Mouse (Mus musculus): ENCODE measurements at regions not wholly inside any gene's neighbourhood (a gene's known extent, or its start where the extent isn't known, plus 50 kb on each side); places are given as distances from the start of the nearest gene placed in this dataset.

DNA sequence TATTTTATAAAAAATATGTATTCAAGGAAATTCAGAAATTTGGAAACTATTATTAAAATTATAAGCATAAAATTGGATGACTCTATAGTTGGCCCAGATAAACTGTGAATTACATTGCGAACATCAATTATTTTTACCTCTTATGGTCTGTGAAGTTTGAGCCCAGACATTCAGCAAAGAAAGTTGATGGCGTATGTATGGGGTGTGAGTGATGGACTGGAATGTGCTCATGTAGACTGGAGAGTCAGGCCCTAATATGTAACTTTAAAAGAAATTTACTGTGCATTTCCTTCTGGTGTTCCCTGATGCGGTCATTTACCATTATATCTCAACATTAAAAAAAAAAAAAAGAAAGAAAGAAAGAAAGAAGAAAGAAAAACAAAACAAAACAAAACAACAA is 592.1 kb downstream of the Bckdhb start:
- Histone ChIP-seq H3K9me3 (ENCODE audit: control insufficient read depth, low read length) (no peaks in the 10 kb centered on the region), H3K4me2 (ENCODE audit: low read depth) (no peak overlapping the region), H3K27ac (no peak overlapping the region), H3K4me3 (ENCODE audit: insufficient read depth in 1 of 2, low read depth in 2 of 2, low read length in 2 of 2) (no peak overlapping the region), H3K4me1 (replicated peaks; ENCODE audit: control insufficient read depth in 2 of 2, insufficient read depth in 2 of 2, low read length in 1 of 2) (no peaks in the 10 kb centered on the region), H3K27me3 (ENCODE audit: control insufficient read depth, insufficient read depth, low read length) (no peaks in the 10 kb centered on the region), H3K36me3 (replicated peaks; ENCODE audit: control insufficient read depth, insufficient read depth, low read depth) (no peaks in the 10 kb centered on the region), H3K9ac (replicated peaks) (no peak overlapping the region)
- no peak for TF ChIP-seq EP300 (IDR thresholded peaks at IDR 0.05; ENCODE audit: low read depth)
- no peak for TF ChIP-seq CTCF (IDR thresholded peaks at IDR 0.05; ENCODE audit: low read depth)
- 69% methylated on average over 3 of the region's 3 CpGs for WGBS (ENCODE audit: insufficient replicate concordance)
- DNase-seq (ENCODE audit: low read depth in 3 of 3, low spot score in 3 of 3) (no peak), ATAC-seq (ENCODE audit: insufficient read depth) (no peak)

DNA sequence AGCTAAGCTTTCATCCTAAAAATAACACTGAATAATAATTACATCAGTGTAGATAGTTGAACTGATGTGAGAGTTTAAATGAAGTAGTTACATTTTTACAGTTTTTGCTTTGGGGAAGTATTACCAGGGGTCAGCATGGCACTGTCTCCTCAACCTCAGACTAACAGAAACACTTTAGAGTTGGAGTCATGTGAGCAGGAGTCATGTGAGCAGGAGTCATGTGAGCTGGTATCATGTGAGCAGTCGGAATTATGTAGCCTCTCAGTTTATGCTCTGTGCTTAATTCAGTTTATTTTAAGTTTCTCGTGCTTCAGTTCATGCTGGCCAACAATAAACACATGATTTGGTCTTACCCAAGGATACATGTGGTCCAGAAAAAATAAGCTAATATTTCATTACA is 620.5 kb downstream of the Bckdhb start:
- Histone ChIP-seq H3K9ac (replicated peaks) (no peak overlapping the region), H3K4me1 (replicated peaks; ENCODE audit: control insufficient read depth in 2 of 2, insufficient read depth in 2 of 2, low read length in 1 of 2) (no peaks in the 10 kb centered on the region), H3K27ac (no peak overlapping the region), H3K4me3 (ENCODE audit: insufficient read depth in 1 of 2, low read depth in 2 of 2, low read length in 2 of 2) (no peak overlapping the region), H3K9me3 (ENCODE audit: control insufficient read depth, low read length) (no peaks in the 10 kb centered on the region), H3K4me2 (ENCODE audit: low read depth) (no peak overlapping the region), H3K36me3 (replicated peaks; ENCODE audit: control insufficient read depth, insufficient read depth, low read depth) (no peaks in the 10 kb centered on the region), H3K27me3 (ENCODE audit: control insufficient read depth, insufficient read depth, low read length) (no peaks in the 10 kb centered on the region)
- 44% methylated on average over 2 of the region's 2 CpGs for WGBS (ENCODE audit: insufficient replicate concordance)
- no peak for DNase-seq (ENCODE audit: low read depth in 3 of 3, low spot score in 3 of 3)
- no peak for TF ChIP-seq EP300 (IDR thresholded peaks at IDR 0.05; ENCODE audit: low read depth)
- no peak for TF ChIP-seq CTCF (IDR thresholded peaks at IDR 0.05; ENCODE audit: low read depth)
- ATAC-seq (ENCODE audit: insufficient read depth): no peak

DNA sequence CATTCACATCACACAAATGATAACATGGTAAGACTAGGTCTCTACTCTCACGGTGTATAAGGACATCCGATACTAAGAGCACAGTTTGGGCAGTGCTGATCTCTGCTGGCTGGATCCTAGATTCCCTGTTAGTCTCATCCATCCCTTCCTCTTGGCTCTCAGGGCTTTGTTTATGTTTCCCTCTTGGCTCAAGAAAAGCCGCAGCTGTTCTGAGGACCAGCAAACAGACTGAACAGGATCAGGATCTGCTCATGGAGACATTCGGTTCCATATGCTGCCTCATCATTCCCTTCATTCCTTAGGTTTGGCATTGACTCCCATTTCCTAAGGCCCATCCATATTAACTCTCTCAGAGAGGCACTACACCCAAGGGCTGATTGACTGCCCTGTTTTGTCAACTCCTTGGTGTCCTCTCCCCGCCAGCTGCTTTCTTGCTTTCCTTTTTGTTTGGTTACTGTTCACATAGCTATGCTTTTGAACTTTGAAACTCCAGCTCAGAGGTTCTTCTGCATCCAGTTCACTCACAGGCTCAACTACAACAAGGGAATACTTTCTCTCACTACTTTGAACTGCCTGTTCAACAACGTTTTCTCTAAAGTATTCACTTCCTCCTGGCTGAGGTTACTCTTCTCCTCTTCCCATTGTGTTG is 623.2 kb downstream of the Bckdhb start:
- TF ChIP-seq EP300 (IDR thresholded peaks at IDR 0.05; ENCODE audit: low read depth): no peak
- no peak overlapping the region for H3K4me3 ChIP-seq (ENCODE audit: insufficient read depth in 1 of 2, low read depth in 2 of 2, low read length in 2 of 2)
- H3K27me3 ChIP-seq (ENCODE audit: control insufficient read depth, insufficient read depth, low read length): no peaks in the 10 kb centered on the region
- 54% methylated on average over 6 of the region's 6 CpGs for WGBS (ENCODE audit: insufficient replicate concordance)
- no peak for DNase-seq (ENCODE audit: low read depth in 3 of 3, low spot score in 3 of 3)
- no peak for ATAC-seq (ENCODE audit: insufficient read depth)
- H3K9ac ChIP-seq (replicated peaks): no peak overlapping the region
- H3K36me3 ChIP-seq (replicated peaks; ENCODE audit: control insufficient read depth, insufficient read depth, low read depth): no peaks in the 10 kb centered on the region
- no peaks in the 10 kb centered on the region for H3K9me3 ChIP-seq (ENCODE audit: control insufficient read depth, low read length)
- no peaks in the 10 kb centered on the region for H3K4me1 ChIP-seq (replicated peaks; ENCODE audit: control insufficient read depth in 2 of 2, insufficient read depth in 2 of 2, low read length in 1 of 2)
- H3K27ac ChIP-seq: no peak overlapping the region
- H3K4me2 ChIP-seq (ENCODE audit: low read depth): no peak overlapping the region

DNA sequence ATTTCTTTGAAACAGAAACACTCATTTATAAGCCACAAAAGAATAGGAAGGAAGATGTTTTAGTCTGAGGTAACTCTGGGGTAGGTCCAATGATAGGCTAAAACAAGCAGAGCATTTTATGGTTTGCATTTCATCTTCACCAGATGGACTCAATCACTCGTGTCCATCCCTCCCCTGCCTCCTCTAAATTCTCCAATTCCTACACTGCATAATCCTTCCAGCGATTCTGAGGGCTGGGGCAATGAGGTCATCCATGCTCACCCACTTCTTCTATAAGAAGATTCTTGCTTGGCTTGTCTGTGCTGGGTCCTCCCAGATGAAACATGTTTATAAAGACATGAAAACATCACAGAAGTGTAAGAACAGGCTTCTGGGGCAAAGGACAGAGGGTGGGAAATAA is 630.3 kb downstream of the Bckdhb start:
- 40% methylated on average over 2 of the region's 2 CpGs for WGBS (ENCODE audit: insufficient replicate concordance)
- no peak for DNase-seq (ENCODE audit: low read depth in 3 of 3, low spot score in 3 of 3)
- ATAC-seq (ENCODE audit: insufficient read depth): no peak
- Histone ChIP-seq H3K4me2 (ENCODE audit: low read depth) (no peak overlapping the region), H3K9me3 (ENCODE audit: control insufficient read depth, low read length) (no peaks in the 10 kb centered on the region), H3K9ac (replicated peaks) (no peak overlapping the region), H3K27me3 (ENCODE audit: control insufficient read depth, insufficient read depth, low read length) (no peaks in the 10 kb centered on the region), H3K4me3 (ENCODE audit: insufficient read depth in 1 of 2, low read depth in 2 of 2, low read length in 2 of 2) (no peak overlapping the region), H3K36me3 (replicated peaks; ENCODE audit: control insufficient read depth, insufficient read depth, low read depth) (no peaks in the 10 kb centered on the region), H3K27ac (no peak overlapping the region), H3K4me1 (replicated peaks; ENCODE audit: control insufficient read depth in 2 of 2, insufficient read depth in 2 of 2, low read length in 1 of 2) (no peaks in the 10 kb centered on the region)
- TF ChIP-seq CTCF (IDR thresholded peaks at IDR 0.05; ENCODE audit: low read depth) (no peak), EP300 (IDR thresholded peaks at IDR 0.05; ENCODE audit: low read depth) (no peak)

DNA sequence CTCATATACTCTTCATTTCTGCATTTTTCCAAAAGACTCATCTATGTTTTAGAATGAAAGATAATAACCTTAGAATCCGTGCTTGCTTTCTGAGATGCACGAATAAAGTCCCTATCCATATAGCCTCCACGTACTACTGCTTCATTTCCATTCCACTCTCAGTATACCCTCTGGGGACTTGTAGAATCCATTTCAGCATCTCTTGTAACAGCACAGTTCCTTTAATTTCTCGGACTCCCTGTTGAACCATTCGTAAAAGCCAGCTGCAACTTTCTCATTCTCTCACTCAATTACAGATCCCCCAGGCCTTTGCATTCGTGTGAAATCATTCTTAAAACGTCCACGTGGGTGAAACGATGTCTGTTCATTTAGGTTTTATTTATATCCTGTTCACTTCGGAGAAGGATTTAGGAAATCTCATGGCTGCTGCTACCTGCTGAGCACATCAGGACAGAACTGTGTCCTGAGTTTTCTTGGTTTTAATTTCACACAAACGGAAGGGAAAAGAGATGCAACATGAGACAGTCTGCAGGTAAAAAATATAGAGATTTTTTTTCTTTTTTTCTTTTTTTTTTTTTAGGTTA is 631.4 kb downstream of the Bckdhb start:
- no peak overlapping the region for H3K4me2 ChIP-seq (ENCODE audit: low read depth)
- no peak overlapping the region for H3K27ac ChIP-seq
- WGBS (ENCODE audit: insufficient replicate concordance): 66% methylated on average over 11 of the region's 11 CpGs
- no peaks in the 10 kb centered on the region for H3K27me3 ChIP-seq (ENCODE audit: control insufficient read depth, insufficient read depth, low read length)
- DNase-seq (ENCODE audit: low read depth in 3 of 3, low spot score in 3 of 3) (no peak), ATAC-seq (ENCODE audit: insufficient read depth) (no peak)
- TF ChIP-seq EP300 (IDR thresholded peaks at IDR 0.05; ENCODE audit: low read depth) (no peak), CTCF (IDR thresholded peaks at IDR 0.05; ENCODE audit: low read depth) (no peak)
- H3K9ac ChIP-seq (replicated peaks): no peak overlapping the region
- no peaks in the 10 kb centered on the region for H3K4me1 ChIP-seq (replicated peaks; ENCODE audit: control insufficient read depth in 2 of 2, insufficient read depth in 2 of 2, low read length in 1 of 2)
- H3K4me3 ChIP-seq (ENCODE audit: insufficient read depth in 1 of 2, low read depth in 2 of 2, low read length in 2 of 2): no peak overlapping the region
- H3K9me3 ChIP-seq (ENCODE audit: control insufficient read depth, low read length): no peaks in the 10 kb centered on the region
- H3K36me3 ChIP-seq (replicated peaks; ENCODE audit: control insufficient read depth, insufficient read depth, low read depth): no peaks in the 10 kb centered on the region

Measured in liver, embryonic 14.5 days (tissue).